Mouse (Mus musculus) hindbrain, embryonic 11.5 days (tissue): ENCODE results near the gene Zfp367. TPM values are rescaled to one million over a fixed set of nuclear protein-coding genes. Genes with fewer than 3 reads are reported as not detected.

Source experiments
- ATAC-seq: fragments of 200-750 bp; cut with Nextera tagmentation; 2 replicates; pipeline ENCODE4 v1.8.0; 2017; ENCODE audit warnings: mild to moderate bottlenecking, moderate TSS enrichment, moderate library complexity; ENCODE audit not compliant: low FRiP score
- DNase-seq: peaks from one replicate; pipeline ENCODE4 v3.0.0-alpha.2; 2015; ENCODE audit warnings: low spot score
- H3K27ac ChIP-seq: fragments of 300-500 bp; sonication (generic); 2 replicates; pipeline ENCODE4 v1.5.1; 2014; ENCODE audit warnings: mild to moderate bottlenecking, low read depth, low read length
- H3K27me3 ChIP-seq: fragments of 300-500 bp; sonication (generic); 2 replicates; pipeline ENCODE4 v1.6.1; 2014; ENCODE audit warnings: mild to moderate bottlenecking, low read length, moderate library complexity, mixed read lengths; ENCODE audit not compliant: control insufficient read depth, insufficient read depth
- H3K36me3 ChIP-seq: fragments of 300-500 bp; sonication (generic); 2 replicates; pipeline ENCODE4 v1.6.1; 2014; ENCODE audit warnings: mild to moderate bottlenecking, low read length, moderate library complexity, mixed read lengths; ENCODE audit not compliant: control insufficient read depth, insufficient read depth
- H3K4me1 ChIP-seq: fragments of 300-500 bp; sonication (generic); replicated peaks from 2 replicates; pipeline ENCODE4 v1.6.1; 2014; ENCODE audit warnings: low read length, mixed read lengths; ENCODE audit not compliant: control insufficient read depth, insufficient read depth
- H3K4me2 ChIP-seq: fragments of 300-500 bp; sonication (generic); replicated peaks from 2 replicates; pipeline ENCODE4 v1.6.1; 2014; ENCODE audit warnings: mild to moderate bottlenecking, low read depth, low read length
- H3K4me3 ChIP-seq: fragments of 300-500 bp; sonication (generic); 2 replicates; pipeline ENCODE4 v1.5.1; 2014; ENCODE audit warnings: low read depth, low read length
- H3K9ac ChIP-seq: fragments of 300-500 bp; sonication (generic); 2 replicates; pipeline ENCODE4 v1.6.1; 2014; ENCODE audit warnings: low read depth, low read length
- H3K9me3 ChIP-seq: fragments of 300-500 bp; sonication (generic); 2 replicates; pipeline ENCODE4 v1.6.1; 2016; ENCODE audit warnings: low read length; ENCODE audit not compliant: control insufficient read depth
- WGBS: fragments of 180-500 bp; shearing (Covaris S2); extraction: QIAGEN DNeasy Blood & Tissue Kit; methylation state at CpG from one replicate; pipeline ENCODE4 v1.1.7; 2014; 5-methylcytosine and 5-hydroxymethylcytosine counted together
- polyA plus RNA-seq: library from polyadenylated mRNA; unstranded; fragments of >200 nt; fragmentation: Nextera tagmentation; extraction: Ambion mirVana; gene quantifications from 2 replicates; pipeline ENCODE4 v1.2.1, GENCODE M21; 2014

Zfp367 gene
- polyA plus RNA-seq, 1 experiment from 2014 or later: 20.3 TPM

- H3K4me1 ChIP-seq: no peaks in the 10 kb centered on the region
- ATAC-seq (no peak), DNase-seq (no peak)
- H3K36me3 ChIP-seq: no peaks in the 10 kb centered on the region
- H3K9ac ChIP-seq: no peak overlapping the region
- 64% methylated on average over 2 of the region's 2 CpGs for WGBS
- H3K4me2 ChIP-seq: no peak overlapping the region
- H3K27me3 ChIP-seq: no peaks in the 10 kb centered on the region
- H3K4me3 ChIP-seq: no peak overlapping the region
- H3K27ac ChIP-seq: no peak overlapping the region
- H3K9me3 ChIP-seq: no peaks in the 10 kb centered on the region
Observed at GRCm38 (mm10) chr13:64117442-64117841, 35.6 kb downstream of the Zfp367 start.

GRCm38 (mm10) chr13:64110421-64110820 lies 42.6 kb downstream of the Zfp367 start:
- Histone ChIP-seq H3K27me3 (no peaks in the 10 kb centered on the region), H3K27ac (no peak overlapping the region), H3K9ac (no peak overlapping the region), H3K4me1 (peaks cover 6% of the 10 kb centered on the region), H3K4me3 (no peak overlapping the region), H3K9me3 (no peaks in the 10 kb centered on the region), H3K36me3 (no peaks in the 10 kb centered on the region), H3K4me2 (no peak overlapping the region)
- 94% methylated on average over 1 of the region's 1 CpGs for WGBS
- ATAC-seq (no peak), DNase-seq (no peak)

DNA sequence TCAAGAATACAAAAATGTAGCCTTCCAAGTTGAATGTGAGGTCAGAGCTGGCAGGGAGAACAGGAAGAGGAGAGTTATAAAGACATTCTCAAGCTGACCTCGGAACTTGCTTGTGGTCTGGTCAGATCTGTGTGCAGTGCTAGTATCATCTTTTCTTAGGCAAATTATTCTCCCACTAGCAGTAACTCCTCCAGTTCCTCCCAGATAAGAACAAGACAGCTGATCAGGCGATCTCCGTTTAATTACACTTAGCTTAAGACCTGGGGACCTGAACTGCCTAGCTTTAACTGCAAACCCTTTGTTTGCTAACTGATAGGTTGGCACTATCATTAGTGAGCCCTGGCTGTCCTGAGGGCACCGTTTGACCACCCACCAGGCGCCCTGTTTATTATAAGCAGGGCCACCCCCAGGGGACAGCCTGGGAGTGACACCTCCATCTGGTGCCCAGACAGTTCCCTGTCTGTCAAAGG lies 44.6 kb downstream of the Zfp367 start:
- peak; percentile 70 for DNase-seq
- 12% methylated on average over 5 of the region's 5 CpGs for WGBS
- no peaks in the 10 kb centered on the region for H3K27me3 ChIP-seq
- no peak overlapping the region for H3K9ac ChIP-seq
- ATAC-seq: peak; percentile 71
- no peaks in the 10 kb centered on the region for H3K9me3 ChIP-seq
- no peak overlapping the region; the same call in 1 of the 2 replicates for H3K4me2 ChIP-seq
- peaks cover 6% of the 10 kb centered on the region for H3K4me1 ChIP-seq
- peak overlapping the region; percentile 19 for H3K27ac ChIP-seq
- H3K4me3 ChIP-seq: no peak overlapping the region
- H3K36me3 ChIP-seq: no peaks in the 10 kb centered on the region

- 16% methylated on average over 8 of the region's 8 CpGs for WGBS
- no peaks in the 10 kb centered on the region for H3K9me3 ChIP-seq
- H3K9ac ChIP-seq: no peak overlapping the region
- peak overlapping the region; percentile 20; the same call in 1 of the 2 replicates for H3K4me2 ChIP-seq
- no peaks in the 10 kb centered on the region for H3K36me3 ChIP-seq
- ATAC-seq (peak; percentile 89), DNase-seq (peak; percentile 73)
- H3K27ac ChIP-seq: peak overlapping the region; percentile 5; the same call in 1 of the 2 replicates
- H3K4me1 ChIP-seq: peaks cover 6% of the 10 kb centered on the region
- no peaks in the 10 kb centered on the region for H3K27me3 ChIP-seq
- H3K4me3 ChIP-seq: no peak overlapping the region
Observed at GRCm38 (mm10) chr13:64107535-64107934, 45.5 kb downstream of the Zfp367 start.

DNA sequence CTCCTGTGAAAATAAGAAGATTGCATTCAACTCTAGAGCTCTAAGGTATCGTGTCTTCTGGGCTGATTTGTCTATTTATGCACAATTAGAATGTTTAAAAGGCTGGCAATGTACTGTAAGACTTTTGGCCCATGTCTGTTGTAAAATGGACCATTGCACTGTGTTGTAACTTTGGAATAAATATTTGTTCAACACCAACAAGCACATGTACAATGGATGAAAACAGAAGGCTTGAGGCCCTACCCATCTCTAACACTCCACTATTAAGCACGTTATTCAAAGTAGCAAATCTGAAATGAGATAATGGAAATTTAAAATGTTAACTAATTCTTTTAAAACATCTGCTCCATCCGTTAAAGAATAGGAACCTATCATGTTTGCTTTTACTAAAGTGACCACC lies 45.9 kb downstream of the Zfp367 start:
- no peak for DNase-seq
- no peak overlapping the region for H3K4me2 ChIP-seq
- H3K4me1 ChIP-seq: peaks cover 6% of the 10 kb centered on the region
- H3K27me3 ChIP-seq: no peaks in the 10 kb centered on the region
- no peaks in the 10 kb centered on the region for H3K9me3 ChIP-seq
- no peak overlapping the region for H3K4me3 ChIP-seq
- H3K27ac ChIP-seq: no peak overlapping the region
- 33% methylated on average over 3 of the region's 3 CpGs for WGBS
- ATAC-seq: peak; percentile 62
- H3K9ac ChIP-seq: no peak overlapping the region
- H3K36me3 ChIP-seq: no peaks in the 10 kb centered on the region

DNA sequence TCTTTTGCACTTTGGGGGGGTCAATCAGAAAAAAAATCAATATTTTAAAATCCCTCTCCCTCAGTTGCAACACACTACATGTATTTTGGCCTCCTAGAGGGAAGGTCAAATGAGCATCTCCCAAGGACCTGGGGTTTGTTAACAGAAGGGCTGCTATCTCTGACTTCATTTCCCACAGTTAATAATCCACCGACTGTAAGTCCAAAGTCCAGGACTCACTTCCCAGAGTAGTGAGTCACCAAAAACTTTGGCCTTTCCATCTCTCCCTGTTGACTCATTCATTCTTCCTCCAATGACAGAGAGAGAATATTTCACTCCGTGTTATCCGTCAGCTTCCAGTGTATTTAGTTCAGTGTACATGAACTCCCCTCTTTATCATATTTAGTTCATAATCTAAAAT lies 47.3 kb downstream of the Zfp367 start:
- Histone ChIP-seq H3K27ac (no peak overlapping the region), H3K4me2 (no peak overlapping the region), H3K4me1 (peaks cover 6% of the 10 kb centered on the region), H3K9me3 (no peaks in the 10 kb centered on the region), H3K36me3 (no peaks in the 10 kb centered on the region), H3K27me3 (no peaks in the 10 kb centered on the region), H3K9ac (no peak overlapping the region), H3K4me3 (no peak overlapping the region)
- DNase-seq (no peak), ATAC-seq (no peak)
- 93% methylated on average over 3 of the region's 3 CpGs for WGBS

GRCm38 (mm10) chr13:64100186-64100585 lies 52.8 kb downstream of the Zfp367 start:
- Histone ChIP-seq H3K4me1 (no peaks in the 10 kb centered on the region), H3K4me2 (no peak overlapping the region), H3K4me3 (no peak overlapping the region), H3K27me3 (no peaks in the 10 kb centered on the region), H3K9ac (no peak overlapping the region), H3K27ac (no peak overlapping the region), H3K36me3 (no peaks in the 10 kb centered on the region), H3K9me3 (no peaks in the 10 kb centered on the region)
- peak; percentile 68 for DNase-seq
- WGBS: 68% methylated on average over 3 of the region's 3 CpGs
- ATAC-seq: 0 out of 2 replicates have a peak, but pooled peaks have one; percentile 53

DNA sequence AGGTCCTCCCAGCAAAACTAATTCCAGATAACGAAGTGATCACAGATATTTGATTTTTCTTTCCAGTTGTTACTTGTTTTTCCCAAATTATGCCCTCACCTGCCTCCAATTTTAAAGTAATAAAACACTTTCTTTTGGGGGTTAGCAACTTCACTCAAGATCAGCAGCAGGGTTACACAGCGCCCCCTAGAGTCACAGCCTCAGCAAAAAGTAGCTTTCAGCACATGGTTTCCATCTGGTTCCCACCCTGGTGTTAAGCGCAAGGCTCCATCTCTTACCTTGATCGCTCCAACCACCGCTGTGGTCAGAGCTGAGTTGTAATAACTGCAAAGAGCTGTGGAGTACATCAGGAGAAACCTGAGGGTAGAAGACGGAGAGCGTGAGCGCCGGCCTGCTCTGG lies 54.0 kb downstream of the Zfp367 start:
- Histone ChIP-seq H3K27ac (no peak overlapping the region), H3K9me3 (no peaks in the 10 kb centered on the region), H3K4me2 (no peak overlapping the region), H3K4me1 (no peaks in the 10 kb centered on the region), H3K36me3 (no peaks in the 10 kb centered on the region), H3K27me3 (no peaks in the 10 kb centered on the region), H3K9ac (no peak overlapping the region), H3K4me3 (no peak overlapping the region)
- ATAC-seq: no peak
- peak; percentile 50 for DNase-seq
- 76% methylated on average over 9 of the region's 9 CpGs for WGBS

DNA sequence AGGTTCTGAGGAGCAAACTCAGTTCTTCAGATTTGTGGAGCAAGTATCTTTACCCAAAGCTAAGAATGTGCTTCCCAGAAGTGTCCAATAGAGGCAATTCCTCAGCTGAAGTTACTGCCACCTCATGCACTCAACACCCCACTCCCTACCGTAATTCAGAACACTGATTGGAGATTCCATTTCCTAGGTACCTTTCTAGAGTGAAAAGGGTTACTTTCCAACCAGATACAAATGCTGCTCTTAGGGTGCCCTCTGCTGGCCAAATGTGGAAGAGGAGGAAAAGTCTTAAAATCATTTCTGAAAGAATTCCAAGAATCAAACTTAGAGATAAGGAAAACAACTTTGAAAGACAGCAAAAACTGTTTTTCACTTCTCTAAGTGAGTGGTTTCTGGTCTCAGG lies 59.7 kb downstream of the Zfp367 start:
- Histone ChIP-seq H3K27ac (no peak overlapping the region), H3K4me1 (no peaks in the 10 kb centered on the region), H3K27me3 (no peaks in the 10 kb centered on the region), H3K4me3 (no peak overlapping the region), H3K9me3 (no peaks in the 10 kb centered on the region), H3K9ac (no peak overlapping the region), H3K4me2 (no peak overlapping the region), H3K36me3 (no peaks in the 10 kb centered on the region)
- no peak for ATAC-seq
- peak; percentile 87 for DNase-seq
- 10% methylated on average over 1 of the region's 1 CpGs for WGBS
